Mouse (Mus musculus) macrophage (primary cell): ENCODE results near the gene Lce1d. TPM values are rescaled to one million over a fixed set of nuclear protein-coding genes. Genes with fewer than 3 reads are reported as not detected.
"Not testable (repeated sequence)": the region's sequence is repeated elsewhere in the genome, so short reads cannot be mapped to it uniquely, and the experiment has no call there.

Source experiments
- H3K27ac ChIP-seq: fragments of 350-480 bp; formaldehyde crosslinking; 2 replicates; pipeline ENCODE4 v1.9.0; 2021
- H3K36me3 ChIP-seq: fragments of 350-480 bp; formaldehyde crosslinking; 2 replicates; pipeline ENCODE4 v1.9.0; 2021; ENCODE audit errors: inconsistent target
- H3K4me3 ChIP-seq: fragments of 350-480 bp; formaldehyde crosslinking; 2 replicates; pipeline ENCODE4 v1.9.0; 2021; ENCODE audit errors: inconsistent target
- H3K79me2 ChIP-seq: fragments of 350-480 bp; formaldehyde crosslinking; 2 replicates; pipeline ENCODE4 v1.9.0; 2021; ENCODE audit errors: inconsistent target
- WGBS: methylation state at CpG from one replicate; pipeline ENCODE4 v1.1.7; 2026; ENCODE audit warnings: inconsistent platforms; ENCODE audit not compliant: missing documents; 5-methylcytosine and 5-hydroxymethylcytosine counted together
- polyA plus RNA-seq: library from polyadenylated mRNA; stranded (reverse); fragments of 250-400 nt; gene quantifications from 3 replicates; pipeline ENCODE4 v1.2.4, GENCODE M21; 2018; ENCODE audit warnings: inconsistent platforms
- total RNA-seq, 78 experiments: library from RNA; depleted of rRNA; stranded (reverse); fragments of 250-400 nt; gene quantifications; 1 replicate in 9 of 78; 2 replicates in 24 of 78; 3 replicates in 43 of 78; 4 replicates in 2 of 78; pipeline ENCODE4 v1.2.4; 2018; ENCODE audit warnings: inconsistent platforms in 56 of 78

Lce1d gene
- total RNA-seq (2018; cell fraction: chromatin; rRNA removed) = not detected
- total RNA-seq (2018; cell fraction: cytosol; rRNA removed) = not detected
- total RNA-seq (2018; cell fraction: nucleus; rRNA removed) = not detected
- not detected in 3 replicates for polyA plus RNA-seq

DNA sequence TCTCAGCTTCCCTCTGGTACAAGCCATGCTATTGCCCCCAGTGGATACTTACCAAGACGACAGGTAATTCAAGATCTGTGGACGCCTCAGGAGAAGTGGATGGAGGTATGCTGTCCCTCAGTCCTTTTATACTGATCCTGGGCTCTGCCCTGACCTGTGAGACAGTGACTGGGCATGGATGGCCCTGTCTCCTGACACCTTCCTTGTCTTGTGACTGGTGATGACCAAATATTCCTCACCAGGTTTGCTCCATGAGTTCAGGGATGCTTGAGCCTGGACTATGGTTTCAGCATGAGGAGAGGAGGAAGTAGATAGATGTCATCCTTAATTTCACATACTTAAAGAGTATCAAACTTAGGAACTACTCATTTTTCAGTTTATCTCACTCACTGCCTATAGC lies at the start of gene Lce1d:
TSS of gene Lce1d (minus strand) at position 101 of the 400 bp plus-strand sequence.
- H3K4me3 ChIP-seq = no peak within 1 kb of the TSS
- H3K79me2 ChIP-seq = no peaks in the 10 kb centered on the region
- H3K36me3 ChIP-seq = no peaks in the 10 kb centered on the region
- H3K27ac ChIP-seq = no peak within 1 kb of the TSS
- WGBS = 55% methylated on average over 2 of the region's 2 CpGs

- 87% methylated on average over 5 of the region's 5 CpGs for WGBS
- Histone ChIP-seq H3K4me3 (no peak overlapping the region), H3K36me3 (no peaks in the 10 kb centered on the region), H3K27ac (no peak overlapping the region), H3K79me2 (no peaks in the 10 kb centered on the region)
Observed at GRCm38 (mm10) chr3:92722631-92723030, 35.6 kb upstream of the Lce1d start.

GRCm38 (mm10) chr3:92720250-92720649 lies 33.2 kb upstream of the Lce1d start, which contains the start of gene Lce1f:
Gene Lce1f (minus strand): TSS chr3:92720350.
- H3K36me3 ChIP-seq = no peaks in the 10 kb centered on the region
- WGBS = 85% methylated on average over 3 of the region's 3 CpGs
- H3K4me3 ChIP-seq = no peak within 1 kb of the TSS
- no peak within 1 kb of the TSS for H3K27ac ChIP-seq
- no peaks in the 10 kb centered on the region for H3K79me2 ChIP-seq

DNA sequence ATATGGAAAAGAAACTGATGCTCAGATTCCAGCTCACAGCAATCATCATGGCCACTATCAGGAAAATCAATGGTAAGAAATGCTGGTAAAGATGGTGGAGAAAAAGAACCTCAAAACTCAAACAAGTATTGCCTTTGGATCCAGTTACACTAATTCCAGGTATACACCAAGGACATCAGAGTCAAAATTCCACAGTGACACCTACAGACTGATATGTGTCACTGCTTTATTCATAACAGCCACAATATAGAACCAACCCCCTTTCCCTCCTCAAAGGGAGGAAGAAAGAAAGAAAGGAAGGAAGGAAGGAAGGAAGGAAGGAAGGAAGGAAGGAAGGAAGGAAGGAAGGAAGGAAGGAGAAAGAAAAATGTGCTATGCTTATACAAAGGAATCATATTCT lies 28.1 kb upstream of the Lce1d start:
- no peak overlapping the region for H3K4me3 ChIP-seq
- H3K79me2 ChIP-seq = no peaks in the 10 kb centered on the region
- no peak overlapping the region for H3K27ac ChIP-seq
- no peaks in the 10 kb centered on the region for H3K36me3 ChIP-seq

GRCm38 (mm10) chr3:92708974-92709373 lies 22.0 kb upstream of the Lce1d start, which contains the start of gene Lce1e:
Gene Lce1e (minus strand): TSS chr3:92709074.
- Histone ChIP-seq H3K4me3 (no peak within 1 kb of the TSS), H3K79me2 (no peaks in the 10 kb centered on the region), H3K27ac (no peak within 1 kb of the TSS), H3K36me3 (no peaks in the 10 kb centered on the region)
- WGBS = 88% methylated on average over 2 of the region's 2 CpGs

DNA sequence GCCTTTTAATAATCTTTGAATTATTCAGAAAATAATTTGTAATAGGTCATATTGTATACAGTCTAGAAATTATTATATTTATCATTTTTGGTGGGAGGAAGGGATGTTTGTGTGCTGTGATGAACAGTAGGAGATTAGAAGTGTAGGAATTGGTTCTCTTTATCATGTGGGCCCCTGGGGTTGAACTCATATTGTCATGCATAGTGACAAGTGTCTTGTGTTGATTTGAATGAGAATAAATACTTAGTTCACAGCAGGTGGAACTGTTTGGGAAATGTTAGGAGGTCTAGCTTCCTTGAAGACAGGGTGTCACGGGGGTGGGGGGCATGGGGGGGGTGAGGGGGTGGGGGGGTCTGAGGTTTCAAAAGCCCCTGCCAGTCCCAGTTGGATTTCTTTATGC lies 7.6 kb upstream of the Lce1d start:
- Histone ChIP-seq H3K4me3 (no peak overlapping the region), H3K79me2 (no peaks in the 10 kb centered on the region), H3K27ac (no peak overlapping the region), H3K36me3 (no peaks in the 10 kb centered on the region)
- WGBS = 9% methylated on average over 1 of the region's 1 CpGs

DNA sequence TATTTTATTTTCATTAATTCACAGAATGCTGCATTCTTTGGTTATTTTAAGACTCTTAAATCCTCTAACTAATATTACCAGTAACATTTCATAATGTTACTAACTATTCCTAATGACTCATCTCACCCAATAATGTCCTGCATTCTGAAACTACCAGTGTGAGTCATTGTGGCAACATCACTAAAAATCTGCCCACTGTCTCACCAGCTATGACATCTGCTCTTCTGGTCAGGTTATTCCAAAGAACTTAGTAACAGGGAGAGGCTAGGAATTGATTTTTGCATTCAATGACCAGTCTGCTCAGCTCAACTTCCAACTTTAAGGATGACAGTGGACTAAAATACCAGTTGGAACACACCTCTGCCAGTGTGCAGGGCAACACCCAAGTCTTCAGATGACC lies 4.7 kb upstream of the Lce1d start:
- H3K36me3 ChIP-seq = no peaks in the 10 kb centered on the region

GRCm38 (mm10) chr3:92689154-92689553 lies 2.1 kb upstream of the Lce1d start:
- not testable (repeated sequence) for H3K27ac ChIP-seq, H3K4me3 ChIP-seq, H3K36me3 ChIP-seq, H3K79me2 ChIP-seq
- 73% methylated on average over 8 of the region's 16 CpGs for WGBS

More for the DNA sequence above, 4.7 kb upstream of the Lce1d start:
- no peak overlapping the region for H3K27ac ChIP-seq
- H3K4me3 ChIP-seq = no peak overlapping the region
- H3K79me2 ChIP-seq = no peaks in the 10 kb centered on the region

DNA sequence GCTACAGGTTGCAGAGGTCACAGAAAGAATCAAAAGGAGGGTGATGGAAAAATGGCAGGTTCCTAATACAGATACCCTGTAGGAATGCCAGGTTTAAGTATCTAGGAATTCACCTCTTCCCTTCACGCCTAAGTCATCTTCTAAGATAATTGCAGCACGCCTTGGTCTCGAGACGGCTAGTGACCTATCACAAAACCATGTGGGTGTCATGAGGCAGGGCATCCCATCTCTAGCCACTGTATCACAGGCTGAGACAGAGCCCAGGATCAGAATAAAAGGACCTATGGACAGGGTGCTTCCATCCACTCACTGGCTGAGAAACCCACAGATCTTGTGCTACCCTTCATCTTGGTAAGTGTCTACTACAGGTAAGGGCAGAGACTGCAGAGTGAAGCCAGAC lies 8.1 kb downstream of the Lce1d start, which contains the start of gene Lce1c:
TSS of gene Lce1c (plus strand) at position 301 of the 400 bp plus-strand sequence.
- H3K79me2 ChIP-seq = no peaks in the 10 kb centered on the region
- H3K27ac ChIP-seq = no peak within 1 kb of the TSS
- no peaks in the 10 kb centered on the region for H3K36me3 ChIP-seq
- H3K4me3 ChIP-seq = no peak within 1 kb of the TSS
- WGBS = 87% methylated on average over 4 of the region's 4 CpGs

- Histone ChIP-seq H3K4me3 (no peak within 1 kb of the TSS), H3K27ac (no peak within 1 kb of the TSS), H3K79me2 (no peaks in the 10 kb centered on the region), H3K36me3 (no peaks in the 10 kb centered on the region)
Observed at GRCm38 (mm10) chr3:92670215-92670614, 16.8 kb downstream of the Lce1d start, which contains the start of gene Lce1a2. Gene Lce1a2 (minus strand): TSS chr3:92670315.

DNA sequence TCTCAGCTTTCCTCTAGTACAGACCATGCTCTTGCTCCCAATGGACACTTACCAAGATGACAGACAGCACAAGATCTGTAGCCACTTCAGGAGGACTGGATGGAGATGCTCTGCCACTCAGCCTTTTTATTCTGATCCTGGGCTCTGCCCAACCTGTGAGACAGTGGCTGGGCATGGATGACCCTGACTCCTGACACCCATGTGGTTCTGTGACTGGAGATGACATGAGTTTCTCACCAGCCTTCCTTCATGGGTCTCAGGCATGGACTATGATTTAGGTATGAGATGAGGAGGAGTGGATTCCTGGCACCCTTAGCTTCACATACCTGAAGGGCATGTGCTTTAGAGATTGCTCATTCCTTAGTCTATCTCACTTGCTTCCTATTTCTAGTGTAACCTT lies 30.2 kb downstream of the Lce1d start, which contains the start of gene Lce1b:
TSS of gene Lce1b (minus strand) at position 101 of the 400 bp plus-strand sequence.
- H3K27ac ChIP-seq = no peak within 1 kb of the TSS
- H3K79me2 ChIP-seq = no peaks in the 10 kb centered on the region
- H3K4me3 ChIP-seq = no peak within 1 kb of the TSS
- no peaks in the 10 kb centered on the region for H3K36me3 ChIP-seq

DNA sequence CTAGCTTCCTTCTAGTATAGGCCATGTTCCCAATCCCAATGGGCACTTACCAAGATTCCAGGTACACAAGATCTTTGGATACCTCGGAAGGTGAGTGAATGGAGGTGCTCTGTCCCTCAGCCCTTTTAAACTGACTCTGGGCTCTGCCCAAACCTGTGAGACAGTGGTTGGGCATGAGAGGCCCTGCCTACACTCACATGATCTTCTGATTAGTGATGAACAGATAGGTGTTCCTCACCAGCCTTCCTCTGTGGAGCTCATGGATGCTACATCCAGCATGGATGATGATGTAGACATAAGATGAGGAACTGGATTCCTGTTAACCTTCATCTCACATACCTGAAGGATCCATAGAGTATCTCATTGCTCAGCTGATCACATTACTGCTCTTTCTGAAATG lies 38.8 kb downstream of the Lce1d start, which contains the start of gene Lce1a1:
TSS of gene Lce1a1 (minus strand) at position 101 of the 400 bp plus-strand sequence.
- WGBS = 64% methylated on average over 1 of the region's 1 CpGs
- no peak within 1 kb of the TSS for H3K27ac ChIP-seq
- H3K36me3 ChIP-seq = no peaks in the 10 kb centered on the region
- H3K4me3 ChIP-seq = no peak within 1 kb of the TSS
- H3K79me2 ChIP-seq = no peaks in the 10 kb centered on the region

DNA sequence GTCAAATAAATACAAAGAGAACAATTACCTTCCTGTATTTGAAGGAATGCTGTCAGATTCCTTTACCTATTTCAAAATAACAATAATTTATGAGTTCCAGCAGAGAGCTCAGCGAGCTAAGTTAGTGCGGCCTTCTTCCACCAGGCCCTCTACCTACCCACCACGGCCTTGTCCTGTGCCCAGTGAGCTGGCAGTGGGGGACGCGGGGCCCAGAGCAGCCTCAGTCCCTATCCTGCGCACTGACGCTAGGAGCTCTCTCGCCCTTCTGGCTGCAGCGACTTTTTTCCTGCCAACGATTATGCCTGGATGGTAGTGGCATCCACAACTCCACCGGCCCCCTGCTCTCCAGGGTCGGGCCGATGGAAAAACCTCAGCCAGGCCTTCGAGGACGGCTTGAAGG lies 47.2 kb downstream of the Lce1d start:
- Histone ChIP-seq H3K4me3 (no peak overlapping the region), H3K27ac (no peak overlapping the region), H3K79me2 (no peaks in the 10 kb centered on the region), H3K36me3 (no peaks in the 10 kb centered on the region)
- whole genome bisulfite sequencing = 85% methylated on average over 15 of the region's 15 CpGs

GRCm38 (mm10) chr3:92638653-92638991 lies 48.4 kb downstream of the Lce1d start:
- no peak overlapping the region for H3K27ac ChIP-seq
- H3K36me3 ChIP-seq = no peaks in the 10 kb centered on the region
- no peak overlapping the region for H3K4me3 ChIP-seq
- no peaks in the 10 kb centered on the region for H3K79me2 ChIP-seq
- WGBS = 79% methylated on average over 3 of the region's 3 CpGs

DNA sequence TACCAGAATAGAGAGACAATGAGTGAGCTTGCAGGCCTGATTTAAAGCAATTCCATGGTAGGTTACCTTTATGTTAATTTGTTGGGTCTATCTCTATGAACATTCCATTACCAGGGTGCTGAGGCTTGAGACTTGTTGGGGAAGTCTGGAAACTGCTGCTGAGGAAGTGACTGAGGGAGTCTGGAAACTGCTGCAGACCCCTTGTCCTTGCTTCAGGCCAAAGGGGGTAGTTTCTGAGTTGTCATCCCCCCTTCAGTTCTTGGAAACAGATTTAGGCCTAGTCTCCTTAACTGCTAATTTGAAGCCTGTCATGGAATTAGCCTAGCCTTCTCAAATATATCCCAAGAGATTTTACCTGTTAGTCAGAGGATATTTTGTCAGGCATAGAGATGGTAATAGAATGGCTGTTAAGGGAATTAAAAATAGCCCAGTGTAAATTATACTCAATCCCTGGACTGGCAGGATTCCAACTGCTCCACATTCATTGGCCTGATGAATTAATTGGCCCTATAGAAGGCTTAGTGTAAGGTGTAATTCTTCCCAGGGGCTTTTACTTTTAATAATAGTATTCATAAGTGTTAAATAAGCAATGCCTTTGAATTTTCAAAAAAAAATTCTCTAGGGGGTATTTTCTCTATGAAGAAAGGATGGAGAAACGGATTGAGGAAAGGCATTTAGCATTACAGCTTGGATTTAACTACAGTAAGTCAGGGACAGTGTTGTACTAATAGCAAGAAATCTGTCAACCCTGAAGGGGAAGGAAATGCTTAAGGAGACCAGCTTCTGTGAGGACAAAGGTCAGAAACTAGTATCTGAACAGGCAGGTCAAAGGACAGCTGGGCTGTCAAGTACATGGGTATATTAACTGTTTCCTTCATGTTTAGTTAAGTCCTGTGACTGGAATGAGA lies 49.0 kb downstream of the Lce1d start:
- H3K4me3 ChIP-seq = no peak overlapping the region
- H3K79me2 ChIP-seq = no peaks in the 10 kb centered on the region
- no peaks in the 10 kb centered on the region for H3K36me3 ChIP-seq
- no peak overlapping the region for H3K27ac ChIP-seq
- 47% methylated on average over 1 of the region's 1 CpGs for WGBS
